Mouse (Mus musculus) CH12.LX (cell line): ENCODE results near the gene Rasgrp2. TPM values are rescaled to one million over a fixed set of nuclear protein-coding genes. Genes with fewer than 3 reads are reported as not detected.

ENCODE experiments used
- DNase-seq: peaks from one replicate; pipeline ENCODE4 v3.0.0-alpha.2; 2013; ENCODE audit errors: extremely low read depth
- H3K27ac ChIP-seq: 2 replicates; pipeline ENCODE4 v1.5.1; 2012; ENCODE audit warnings: low read depth, mild to moderate bottlenecking, control low read depth, moderate library complexity; ENCODE audit not compliant: insufficient read depth
- H3K27me3 ChIP-seq: replicated peaks from 2 replicates; pipeline ENCODE3; 2012; ENCODE audit warnings: inconsistent platforms
- H3K36me3 ChIP-seq, 2 experiments: replicated peaks in 1 of 2; 2 replicates each; pipeline versions ENCODE3 to v1.6.1; 2012; ENCODE audit warnings: inconsistent platforms in 1 of 2, low read length in 1 of 2, mild to moderate bottlenecking in 1 of 2, mixed read lengths in 1 of 2, moderate library complexity in 1 of 2; ENCODE audit not compliant: control insufficient read depth in 1 of 2, insufficient read depth in 1 of 2
- H3K4me1 ChIP-seq, 2 experiments: 2 replicates each; pipeline ENCODE4 v1.6.1; 2012; ENCODE audit warnings: inconsistent platforms in 1 of 2, moderate library complexity in 1 of 2; ENCODE audit not compliant: insufficient read depth in 2 of 2, control insufficient read depth in 1 of 2
- H3K4me2 ChIP-seq: 2 replicates; pipeline ENCODE4 v1.6.1; 2012; ENCODE audit warnings: low read depth, mild to moderate bottlenecking, control low read depth; ENCODE audit not compliant: poor library complexity, insufficient read depth, severe bottlenecking
- H3K4me3 ChIP-seq, 3 experiments: fragments of 150-350 bp in 1 of 3; sonication (generic) in 1 of 3; replicated peaks in 1 of 3; 2 replicates each; pipeline versions ENCODE3 to v1.5.1; 2011 to 2012; ENCODE audit warnings: low read depth in 2 of 3, low read length in 2 of 3, mild to moderate bottlenecking in 2 of 3, moderate library complexity in 2 of 3, control low read depth in 1 of 3, improper control_type of control experiment in 1 of 3, inconsistent platforms in 1 of 3, mixed read lengths in 1 of 3; ENCODE audit not compliant: poor library complexity in 1 of 3
- H3K79me2 ChIP-seq: replicated peaks from 2 replicates; pipeline ENCODE4 v1.6.1; 2012; ENCODE audit warnings: mild to moderate bottlenecking, moderate library complexity; ENCODE audit not compliant: control insufficient read depth, poor library complexity, insufficient read depth, severe bottlenecking; ENCODE audit errors: extremely low read depth
- H3K9ac ChIP-seq: 2 replicates; pipeline ENCODE4 v1.6.1; 2012; ENCODE audit warnings: low read depth, mild to moderate bottlenecking, control low read depth, moderate library complexity; ENCODE audit not compliant: insufficient read depth
- H3K9me3 ChIP-seq: replicated peaks from 2 replicates; pipeline ENCODE3; 2012; ENCODE audit warnings: low read length, inconsistent platforms, mixed read lengths
- CHD1 ChIP-seq: IDR thresholded peaks from 2 replicates; pipeline ENCODE4 v1.6.1; 2012; ENCODE audit warnings: low read depth, low read length, improper control_type of control experiment, inconsistent platforms
- CHD2 ChIP-seq: IDR thresholded peaks from 2 replicates; pipeline ENCODE4 v1.6.1; 2011; ENCODE audit warnings: low read length, improper control_type of control experiment
- ETS1 ChIP-seq: conservative IDR thresholded peaks from 2 replicates; pipeline ENCODE4 v1.6.1; 2012; ENCODE audit warnings: low read depth, mild to moderate bottlenecking, inconsistent platforms, low read length, improper control_type of control experiment, moderate library complexity
- GABPA ChIP-seq: IDR thresholded peaks from 2 replicates; pipeline ENCODE4 v1.6.1; 2012; ENCODE audit warnings: low read depth, low read length, improper control_type of control experiment, inconsistent platforms; ENCODE audit not compliant: insufficient replicate concordance
- IRF4 ChIP-seq: IDR thresholded peaks from 2 replicates; pipeline ENCODE4 v1.6.1; 2014; ENCODE audit warnings: low read depth, mild to moderate bottlenecking, inconsistent platforms, low read length, improper control_type of control experiment
- MAFK ChIP-seq: IDR thresholded peaks from 2 replicates; pipeline ENCODE4 v1.6.1; 2011; ENCODE audit warnings: low read length, improper control_type of control experiment; ENCODE audit not compliant: insufficient replicate concordance
- MAX ChIP-seq: IDR thresholded peaks from 2 replicates; pipeline ENCODE4 v1.6.1; 2011; ENCODE audit warnings: low read length, improper control_type of control experiment
- MYC ChIP-seq: IDR thresholded peaks from 2 replicates; pipeline ENCODE4 v1.6.1; 2011; ENCODE audit warnings: low read depth, mild to moderate bottlenecking, improper control_type of control experiment, low read length
- NRF1 ChIP-seq: IDR thresholded peaks from 2 replicates; pipeline ENCODE4 v1.6.1; 2014; ENCODE audit warnings: low read depth, mild to moderate bottlenecking, inconsistent platforms, low read length, improper control_type of control experiment, moderate library complexity
- POLR2A ChIP-seq: IDR thresholded peaks from 2 replicates; pipeline ENCODE4 v1.6.1; 2011; ENCODE audit warnings: low read depth, mild to moderate bottlenecking, improper control_type of control experiment, low read length
- POLR2AphosphoS2 ChIP-seq: IDR thresholded peaks from 2 replicates; pipeline ENCODE4 v1.6.1; 2011; ENCODE audit warnings: low read depth, low read length, improper control_type of control experiment
- RAD21 ChIP-seq: IDR thresholded peaks from 2 replicates; pipeline ENCODE4 v1.6.1; 2011; ENCODE audit warnings: low read depth, mild to moderate bottlenecking, low read length, improper control_type of control experiment, moderate library complexity
- TCF12 ChIP-seq: IDR thresholded peaks from 2 replicates; pipeline ENCODE4 v1.6.1; 2014; ENCODE audit warnings: low read depth, mild to moderate bottlenecking, inconsistent platforms, low read length, improper control_type of control experiment
- UBTF ChIP-seq: IDR thresholded peaks from 2 replicates; pipeline ENCODE4 v1.6.1; 2012; ENCODE audit warnings: low read depth, mild to moderate bottlenecking, inconsistent platforms, low read length, improper control_type of control experiment, moderate library complexity
- ZC3H11A ChIP-seq: IDR thresholded peaks from 2 replicates; pipeline ENCODE4 v1.6.1; 2012; ENCODE audit warnings: low read depth, mild to moderate bottlenecking, inconsistent platforms, low read length, improper control_type of control experiment
- ZKSCAN1 ChIP-seq: IDR thresholded peaks from 2 replicates; pipeline ENCODE4 v1.6.1; 2012; ENCODE audit warnings: low read depth, inconsistent platforms, low read length, improper control_type of control experiment, borderline replicate concordance
- ZMIZ1 ChIP-seq: IDR thresholded peaks from 2 replicates; pipeline ENCODE4 v1.6.1; 2012; ENCODE audit warnings: low read depth, mild to moderate bottlenecking, inconsistent platforms, low read length, improper control_type of control experiment
- ZNF384 ChIP-seq: IDR thresholded peaks from 2 replicates; pipeline ENCODE4 v1.6.1; 2012; ENCODE audit warnings: low read depth, low read length, improper control_type of control experiment, inconsistent platforms
- dilution Hi-C: fragments of 300-500 bp; cut with MboI; formaldehyde crosslinking; loops from 2 replicates; pipeline ENCODE4 v1.14.3; 2020; ENCODE audit warnings: low sequenced_read_pairs; ENCODE audit not compliant: extremely low pct_unique_long_range_greater_than_20kb, extremely low pct_ligation_motif_present
- in situ Hi-C: fragments of 300-500 bp; cut with MboI; formaldehyde crosslinking; loops from 3 replicates; pipeline ENCODE4 v1.14.3; 2019; ENCODE audit warnings: low sequenced_read_pairs, low pct_ligation_motif_present, low pct_unique_long_range_greater_than_20kb, mixed read lengths
- polyA plus RNA-seq: library from polyadenylated mRNA; unstranded; fragments of >175 nt; gene quantifications from 2 replicates; pipeline ENCODE4 v1.2.1, GENCODE M21; 2012; ENCODE audit warnings: low read depth; ENCODE audit not compliant: insufficient read length
- total RNA-seq, 2 experiments: library from RNA; depleted of rRNA; stranded (reverse); fragments of 300-350 nt in 1 of 2; fragments of >200 nt in 1 of 2; gene quantifications; 2 replicates each; pipeline ENCODE4 v1.2.3; 2012 to 2014

The Rasgrp2 gene
- total and polyA plus RNA-seq, 3 experiments, result 9.3 to 26.0 (median 16.9) TPM

- H3K4me2 ChIP-seq, result no peak overlapping the region
- H3K9ac ChIP-seq, result no peak overlapping the region
- peaks cover 80 to 91% of the 10 kb centered on the region in 2 experiments for H3K36me3 ChIP-seq
- dilution Hi-C loops (no loop called here), in situ Hi-C loops (no loop called here)
- no peaks in the 10 kb centered on the region; the same call in 1 of the 2 replicates for H3K79me2 ChIP-seq
- TF ChIP-seq ZNF384, result peak; percentile 57; the same call in 1 of the 2 replicates
- TF ChIP-seq ZC3H11A, result no peak
- no peaks in the 10 kb centered on the region for H3K27me3 ChIP-seq
- H3K4me1 ChIP-seq, result peaks cover 9 to 60% of the 10 kb centered on the region in 2 experiments
- no peak for DNase-seq
- H3K9me3 ChIP-seq, result no peaks in the 10 kb centered on the region
- H3K27ac ChIP-seq, result no peak overlapping the region
- no peak overlapping the region for H3K4me3 ChIP-seq
These were observed 47.6 kb upstream of the Rasgrp2 start for GRCm38 (mm10) chr19:6351431-6352106.

DNA sequence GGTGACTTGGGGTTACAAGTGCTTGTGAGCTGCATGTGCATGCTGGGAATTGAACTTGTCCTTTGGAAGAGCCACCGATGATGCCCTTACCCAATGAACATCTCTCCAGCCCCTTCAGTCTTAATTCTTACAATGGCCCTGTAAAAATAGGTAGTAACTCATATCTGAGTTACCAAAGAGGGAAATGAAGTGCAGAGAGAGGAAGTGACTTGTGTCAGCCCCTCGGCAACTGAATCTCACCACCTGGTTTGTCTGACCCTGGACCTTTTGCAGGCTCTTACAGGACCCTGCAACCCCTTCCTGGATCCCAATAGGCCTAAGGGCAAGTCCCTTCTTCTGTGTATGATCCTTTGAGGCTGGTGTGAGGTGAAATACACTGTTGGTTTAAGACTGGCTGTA lies 47.0 kb upstream of the Rasgrp2 start:
- DNase-seq, result no peak

GRCm38 (mm10) chr19:6354030-6354429 lies 45.1 kb upstream of the Rasgrp2 start:
- dilution Hi-C loops, result no loop called here
- peaks cover 0 to 35% of the 10 kb centered on the region in 2 experiments; a peak in 2 of 4 replicates for H3K4me1 ChIP-seq
- H3K4me2 ChIP-seq, result no peak overlapping the region
- in situ Hi-C loops, result no loop called here
- H3K27me3 ChIP-seq, result no peaks in the 10 kb centered on the region
- no peaks in the 10 kb centered on the region for H3K9me3 ChIP-seq
- no peak overlapping the region for H3K27ac ChIP-seq
- DNase-seq, result no peak
- no peak overlapping the region for H3K4me3 ChIP-seq
- H3K36me3 ChIP-seq, result peaks cover 61 to 78% of the 10 kb centered on the region in 2 experiments
- H3K9ac ChIP-seq, result no peak overlapping the region
- TF ChIP-seq ZKSCAN1 (no peak), POLR2AphosphoS2 (peak; percentile 19; the same call in 1 of the 2 replicates)
- no peaks in the 10 kb centered on the region for H3K79me2 ChIP-seq

More for the DNA sequence above, 47.0 kb upstream of the Rasgrp2 start:
- Histone ChIP-seq H3K4me1 (peaks cover 7 to 54% of the 10 kb centered on the region in 2 experiments), H3K27ac (no peak overlapping the region), H3K4me3 (no peak overlapping the region), H3K9me3 (no peaks in the 10 kb centered on the region), H3K79me2 (no peaks in the 10 kb centered on the region; the same call in 1 of the 2 replicates), H3K9ac (no peak overlapping the region), H3K4me2 (no peak overlapping the region), H3K36me3 (peaks cover 75 to 89% of the 10 kb centered on the region in 2 experiments), H3K27me3 (no peaks in the 10 kb centered on the region)
- in situ Hi-C loops (no loop called here), dilution Hi-C loops (no loop called here)
- TF ChIP-seq ETS1 (no peak), RAD21 (no peak), NRF1 (no peak), MAX (no peak), CHD2 (no peak), CHD1 (no peak), ZMIZ1 (no peak), IRF4 (no peak), UBTF (no peak), POLR2AphosphoS2 (no peak), MYC (no peak), TCF12 (no peak), GABPA (no peak), POLR2A (no peak), ZC3H11A (no peak), MAFK (no peak)
